Mouse (Mus musculus) common myeloid progenitor, adult 5-6 weeks (primary cell): ENCODE results near the gene Ppp2r2c. TPM values are rescaled to one million over a fixed set of nuclear protein-coding genes. Genes with fewer than 3 reads are reported as not detected.

ENCODE experiments used
- ATAC-seq: replicated peaks from 2 replicates; pipeline ENCODE4 v1.8.0; 2016; ENCODE audit warnings: low read depth, mild to moderate bottlenecking, moderate TSS enrichment, inconsistent platforms; ENCODE audit not compliant: poor library complexity, severe bottlenecking
- total RNA-seq: library from RNA; stranded (forward); fragments of 200-1000, 187-1606 nt; gene quantifications from 2 replicates; pipeline ENCODE4 v1.2.3, GENCODE M21; 2017

The Ppp2r2c gene
- total RNA-seq, 1 experiment from 2014 or later: not detected

DNA sequence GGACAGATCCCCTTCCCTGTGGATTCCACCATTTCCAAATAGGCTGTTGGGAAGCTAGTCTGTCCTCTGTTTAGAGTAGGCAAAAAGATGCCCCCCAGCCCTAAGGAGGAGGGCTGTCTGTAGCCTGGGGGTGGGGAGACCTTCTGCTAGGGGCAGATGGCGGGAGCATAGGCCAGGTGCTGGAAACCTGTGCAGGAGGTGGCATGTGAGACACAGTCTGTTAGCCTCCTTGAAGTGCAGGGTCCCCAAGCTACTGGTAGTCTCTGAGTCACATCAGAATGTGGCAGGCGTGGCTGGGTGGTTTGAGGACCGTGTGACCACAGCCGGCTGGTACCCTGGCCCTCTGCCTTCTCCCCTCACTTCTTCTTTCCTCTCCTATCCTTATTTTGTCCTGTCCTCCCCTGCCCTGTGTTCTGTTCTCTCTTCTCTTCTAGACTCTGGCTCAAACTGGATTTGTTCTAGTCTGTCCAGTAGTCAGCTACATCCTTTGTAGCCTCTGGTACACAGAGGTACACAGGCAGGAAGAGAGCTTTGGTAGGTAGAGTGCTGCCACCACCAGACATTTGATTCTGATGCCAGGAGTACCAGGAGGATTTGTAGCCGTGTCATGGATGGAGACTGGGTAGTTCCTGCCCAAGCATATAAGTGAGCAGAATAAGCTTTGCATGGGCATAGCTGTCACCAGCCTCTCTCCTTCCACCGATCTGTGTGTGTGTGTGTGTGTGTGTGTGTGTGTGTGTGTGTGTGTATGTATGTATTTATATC is 26.5 kb downstream of the Ppp2r2c start:
- no peak for ATAC-seq

DNA sequence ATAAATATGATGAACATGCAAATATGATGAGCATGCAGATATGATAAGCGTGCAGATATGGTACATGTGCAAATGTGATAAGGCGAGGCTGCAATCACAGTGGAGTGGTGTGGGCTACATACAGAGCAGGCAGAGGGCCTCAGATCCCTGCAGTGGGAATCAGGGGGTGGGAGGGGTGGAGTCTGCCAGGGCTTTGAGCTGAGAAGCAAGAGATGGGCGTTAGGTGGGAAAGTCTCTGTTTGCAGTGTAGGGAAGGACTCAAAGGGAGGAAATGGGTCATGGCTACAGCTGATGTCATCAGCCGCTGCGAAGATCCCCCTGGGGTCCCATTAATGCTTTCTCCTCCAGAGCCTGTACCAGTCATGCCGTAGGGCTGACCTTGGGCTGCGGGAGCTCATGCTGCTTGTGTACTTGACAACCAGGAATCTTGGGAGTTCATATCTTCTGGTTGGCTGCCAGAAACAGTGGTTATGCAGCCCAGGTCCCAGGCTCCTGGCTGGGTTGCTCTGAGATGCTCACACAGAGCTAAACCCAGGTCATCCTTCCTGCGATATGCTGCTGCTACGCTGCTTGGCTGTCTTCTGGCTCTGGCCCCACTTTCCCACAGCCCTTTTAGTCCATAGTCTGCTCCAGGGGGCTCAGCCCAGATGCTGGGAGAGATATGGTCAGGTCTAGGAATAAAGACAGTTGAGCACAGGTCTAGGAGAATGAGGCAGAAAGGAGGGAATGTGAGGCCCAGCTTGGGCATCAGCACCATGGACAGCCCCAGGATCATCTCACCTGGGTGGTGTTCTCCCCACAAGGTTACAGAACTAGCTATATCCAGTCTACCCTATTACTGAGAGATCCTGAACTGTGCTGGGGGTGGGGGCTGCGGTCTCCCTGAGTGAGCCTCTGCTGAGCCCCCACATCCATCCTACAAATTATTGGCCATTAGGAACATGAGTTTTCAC is 27.6 kb downstream of the Ppp2r2c start:
- no peak for ATAC-seq

DNA sequence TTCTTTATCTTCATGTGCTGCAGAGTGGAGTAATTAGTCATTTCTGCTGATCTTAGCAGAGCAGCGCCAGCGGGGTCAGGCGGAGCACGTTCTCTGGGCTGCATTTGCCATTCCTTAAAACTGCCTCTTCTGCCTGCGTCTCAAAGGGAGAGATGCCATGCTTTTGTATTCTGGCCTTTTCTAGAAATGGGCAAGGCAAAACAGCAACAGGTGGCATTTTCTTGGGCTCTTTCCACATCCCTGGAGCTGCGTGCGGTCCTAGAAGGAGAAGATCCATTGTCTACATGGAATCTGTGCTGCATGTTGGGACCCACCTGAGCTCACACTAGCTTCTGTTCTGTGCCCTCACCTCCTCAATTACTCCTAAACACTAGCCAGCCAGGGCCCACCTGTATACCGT is 29.7 kb downstream of the Ppp2r2c start:
- no peak for ATAC-seq

DNA sequence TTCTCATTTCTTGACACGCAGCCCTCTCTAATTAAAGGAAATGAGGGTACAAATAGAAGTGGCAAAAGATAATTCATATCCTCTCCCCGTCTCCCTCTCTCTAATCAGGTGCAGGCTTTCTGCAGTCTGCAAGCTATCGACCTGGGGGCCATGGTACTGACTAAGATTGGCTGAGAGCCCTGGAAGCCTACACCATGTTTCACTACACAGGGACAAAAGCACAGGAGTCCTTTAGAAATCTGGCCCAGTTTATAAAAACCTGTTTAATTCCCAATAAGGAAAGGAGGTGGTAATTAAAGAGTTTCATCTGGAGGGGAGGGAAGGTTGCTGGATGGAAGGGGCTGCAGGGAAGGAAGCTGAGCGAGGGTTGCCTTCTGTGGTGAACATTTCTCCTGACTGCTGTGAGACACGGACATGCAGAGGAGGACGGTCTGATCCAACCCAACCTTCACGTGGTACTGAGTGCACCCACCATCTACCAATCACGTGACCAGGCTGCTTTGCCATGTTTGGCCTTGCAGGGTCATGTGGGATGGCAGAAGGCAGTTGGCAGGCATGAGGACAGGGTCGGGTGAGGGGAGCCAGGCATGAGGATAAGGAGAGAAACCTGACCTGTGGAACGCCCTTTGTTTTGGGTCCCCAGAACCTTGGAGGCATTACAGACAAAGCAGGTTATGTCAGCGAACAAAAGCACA is 30.2 kb downstream of the Ppp2r2c start:
- ATAC-seq: no peak

DNA sequence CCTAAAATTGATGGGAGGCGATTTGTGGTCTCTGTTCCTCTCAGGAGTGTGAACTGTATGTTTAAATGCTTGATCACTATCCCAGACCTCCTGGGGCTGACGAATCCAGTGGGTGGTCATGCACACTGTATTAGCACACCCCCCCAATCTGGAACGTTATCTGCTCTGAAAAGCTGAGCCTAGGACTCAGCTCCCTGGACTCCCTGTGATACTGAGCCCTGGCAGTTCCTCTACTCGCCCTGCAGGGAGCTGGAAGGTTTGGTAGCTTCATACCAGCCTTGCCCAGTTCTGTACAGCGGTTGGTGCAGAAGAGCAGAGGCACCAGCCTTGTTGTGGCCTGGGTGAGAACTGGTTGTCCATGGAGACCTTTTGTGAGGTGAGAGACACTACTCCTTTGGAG is 31.1 kb downstream of the Ppp2r2c start:
- no peak for ATAC-seq

DNA sequence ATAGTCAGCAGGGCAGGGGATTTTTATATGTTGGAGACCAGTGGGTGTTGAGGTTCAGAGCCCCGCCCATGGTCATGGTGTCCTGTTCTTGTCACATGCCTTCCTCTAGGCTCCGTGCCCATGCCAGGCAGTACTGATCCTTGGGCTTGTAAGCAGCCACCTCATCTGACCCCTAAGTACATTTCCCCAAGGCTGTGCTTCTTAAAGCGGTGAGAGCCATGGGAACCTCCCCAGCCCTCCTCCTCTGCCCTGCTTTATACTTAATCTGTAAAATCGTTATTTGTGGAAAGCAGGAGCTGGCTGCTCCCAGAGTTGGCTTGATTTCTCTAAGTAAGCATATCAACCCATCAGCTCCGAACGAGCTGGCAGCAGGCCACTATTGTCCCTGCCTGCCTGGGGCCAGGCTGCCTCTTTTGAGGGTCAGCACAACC is 31.9 kb downstream of the Ppp2r2c start:
- no peak for ATAC-seq

DNA sequence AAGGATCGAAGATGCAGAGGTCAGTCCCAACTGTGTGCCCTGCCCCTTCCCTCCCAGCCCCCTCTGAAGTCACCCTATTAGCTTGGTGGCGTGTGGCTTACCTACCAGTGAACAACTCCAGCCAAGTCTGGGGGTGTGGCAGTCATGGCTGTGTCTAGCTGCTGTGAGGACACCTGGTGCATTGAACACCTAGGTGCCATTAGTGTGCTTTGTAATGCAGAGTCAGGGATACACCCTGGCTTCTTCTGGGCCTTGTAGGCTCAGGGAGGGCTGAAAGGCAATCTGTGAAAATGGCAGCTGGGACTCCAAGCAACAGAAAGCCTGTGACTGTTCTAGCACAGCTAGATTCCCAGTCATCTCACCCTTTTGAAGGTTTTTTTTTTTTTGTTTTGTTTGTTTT is 34.5 kb downstream of the Ppp2r2c start:
- ATAC-seq: no peak

DNA sequence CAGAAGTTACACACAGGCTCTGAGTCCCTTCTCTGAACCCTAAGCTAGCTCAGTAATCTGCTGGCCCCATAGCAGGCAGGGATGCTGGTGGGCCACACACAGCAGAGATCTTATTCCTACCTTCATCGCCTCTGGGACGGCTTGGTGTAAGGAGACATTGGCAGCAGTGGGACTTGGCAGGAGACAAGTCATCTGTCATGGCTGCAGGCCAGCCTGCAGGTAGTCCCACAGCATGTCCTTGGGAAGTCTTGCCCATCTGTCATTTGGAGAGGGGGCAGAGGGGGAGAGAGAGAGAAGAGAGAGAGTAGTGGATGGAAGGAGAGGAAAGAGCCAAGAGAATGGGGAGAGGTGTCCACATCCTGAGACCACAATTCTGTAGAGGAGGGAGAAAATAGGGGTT is 35.8 kb downstream of the Ppp2r2c start:
- no peak for ATAC-seq

DNA sequence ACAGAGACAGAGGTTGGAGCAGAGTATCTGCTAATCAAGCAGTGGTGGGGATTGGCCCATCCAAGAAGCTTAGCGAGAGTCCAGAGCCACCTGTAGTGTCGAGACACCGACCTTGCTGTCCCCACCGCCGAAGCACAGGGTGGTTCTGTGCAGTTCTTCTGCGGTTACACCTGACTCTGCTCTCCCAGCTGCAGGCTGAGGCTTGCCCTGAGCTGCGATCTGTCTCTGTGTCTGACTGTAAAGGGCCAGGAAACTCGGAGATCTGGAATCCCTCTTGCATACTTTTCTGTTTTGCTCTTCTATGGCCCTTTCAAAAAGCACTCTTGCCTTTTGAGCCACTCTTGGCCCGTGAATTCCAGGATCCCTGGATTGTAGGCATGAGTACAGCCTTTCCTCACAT is 36.4 kb downstream of the Ppp2r2c start:
- no peak for ATAC-seq

DNA sequence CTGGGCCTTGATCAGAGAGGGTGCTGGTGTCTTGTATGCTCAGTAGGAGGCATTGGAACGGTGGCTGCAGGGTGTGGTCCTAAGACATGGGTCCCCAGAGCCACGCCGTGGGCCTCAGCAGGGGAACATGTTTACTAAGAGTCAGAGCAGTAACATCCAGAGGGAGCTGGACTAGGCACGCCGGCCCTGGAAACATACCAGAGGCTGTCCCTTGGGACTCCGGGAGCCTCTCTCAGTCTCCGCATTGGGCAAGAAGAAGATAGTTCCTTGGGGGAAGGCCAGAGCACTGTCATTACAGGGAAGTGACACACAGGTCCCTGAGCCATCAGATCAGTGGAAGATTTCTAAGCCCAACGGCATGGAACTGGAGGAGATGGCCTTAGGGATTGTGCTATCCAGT is 36.9 kb downstream of the Ppp2r2c start:
- ATAC-seq: no peak

DNA sequence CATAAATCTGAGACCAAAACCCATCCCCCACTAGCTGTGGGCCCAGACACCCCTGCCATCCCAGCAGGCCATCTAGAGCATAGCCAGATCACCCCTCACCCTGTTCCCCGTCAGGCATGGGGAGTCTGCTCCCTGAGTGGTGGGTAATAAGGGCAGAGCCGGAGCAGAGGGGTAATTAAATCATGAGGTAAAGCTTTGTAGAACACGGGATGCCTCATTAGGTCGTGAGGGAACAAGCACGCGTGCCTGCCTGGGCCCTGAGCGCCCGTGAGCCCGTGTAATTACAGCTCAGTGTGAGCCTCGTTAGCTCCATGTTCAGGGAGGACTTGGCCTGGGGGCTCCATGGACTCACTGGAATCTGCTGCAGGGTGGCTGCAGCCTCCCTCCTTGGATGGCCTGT is 39.4 kb downstream of the Ppp2r2c start:
- no peak for ATAC-seq

DNA sequence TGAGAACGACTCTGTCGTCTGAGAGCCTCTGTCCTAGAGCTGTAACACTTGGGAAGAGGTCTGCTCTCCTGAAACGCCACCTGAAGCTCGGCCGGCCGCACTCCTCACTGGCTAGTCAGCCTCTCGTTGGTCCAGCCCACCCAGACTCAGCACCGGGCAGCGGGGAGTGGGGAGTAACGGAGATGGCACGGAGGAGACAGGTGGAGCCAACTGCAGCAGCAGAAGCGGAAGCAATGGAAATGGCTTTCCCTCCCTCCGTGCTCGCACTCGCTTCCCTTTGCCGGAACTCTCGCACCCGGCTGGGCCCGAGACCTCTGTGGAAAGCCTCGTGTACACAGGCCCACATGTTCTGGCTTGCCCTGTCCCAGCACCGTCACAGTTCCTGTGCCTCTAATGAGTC is 41.2 kb downstream of the Ppp2r2c start:
- no peak for ATAC-seq

DNA sequence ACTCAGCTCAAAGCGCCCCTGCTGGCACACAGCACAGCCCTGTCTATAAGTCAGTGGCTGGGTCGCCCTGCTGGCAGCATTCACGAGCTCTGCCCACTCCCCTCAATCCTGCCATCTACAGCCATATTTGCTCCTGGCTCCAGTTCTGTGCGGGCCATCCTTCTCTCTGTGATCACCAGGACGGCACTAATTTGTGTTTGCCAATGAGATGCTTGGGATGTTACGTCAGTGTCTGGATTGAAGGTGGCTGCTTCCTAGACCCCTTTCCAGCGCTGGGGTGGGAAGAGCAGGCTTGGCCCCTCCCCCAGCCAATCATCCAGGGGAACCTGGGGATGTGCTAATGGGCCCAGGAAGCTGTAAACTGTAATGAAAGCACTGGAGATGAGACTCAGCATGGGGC is 42.7 kb downstream of the Ppp2r2c start:
- ATAC-seq: no peak

DNA sequence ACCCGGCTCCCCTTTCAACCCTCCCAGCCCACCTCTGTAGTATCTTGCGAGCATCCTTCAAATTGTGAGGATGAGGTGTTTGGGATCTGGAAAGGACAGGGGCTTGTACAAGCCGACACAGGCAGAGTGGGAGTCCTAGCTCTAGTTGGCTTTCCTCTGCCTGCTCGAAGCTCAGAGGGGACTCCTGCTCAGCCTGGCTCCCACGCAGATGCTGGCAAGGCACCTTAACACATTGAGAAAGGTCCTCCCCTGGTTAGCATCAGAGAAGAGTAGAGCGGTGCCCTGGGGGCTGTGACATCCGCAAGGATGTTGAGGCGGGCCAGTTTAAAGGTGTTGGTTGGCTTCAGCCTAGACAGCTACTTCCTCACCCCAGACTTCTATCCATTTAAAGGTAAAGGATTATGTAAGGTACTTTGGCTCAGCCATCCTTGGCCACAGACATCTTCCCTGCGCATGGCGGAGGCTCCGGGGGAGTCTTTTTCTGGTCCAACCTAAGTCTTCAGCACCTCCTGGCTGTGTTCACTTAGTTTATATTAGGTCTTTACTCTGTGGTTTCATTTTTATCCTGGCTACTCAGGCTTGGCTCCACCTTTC is 43.5 kb downstream of the Ppp2r2c start:
- ATAC-seq: no peak

DNA sequence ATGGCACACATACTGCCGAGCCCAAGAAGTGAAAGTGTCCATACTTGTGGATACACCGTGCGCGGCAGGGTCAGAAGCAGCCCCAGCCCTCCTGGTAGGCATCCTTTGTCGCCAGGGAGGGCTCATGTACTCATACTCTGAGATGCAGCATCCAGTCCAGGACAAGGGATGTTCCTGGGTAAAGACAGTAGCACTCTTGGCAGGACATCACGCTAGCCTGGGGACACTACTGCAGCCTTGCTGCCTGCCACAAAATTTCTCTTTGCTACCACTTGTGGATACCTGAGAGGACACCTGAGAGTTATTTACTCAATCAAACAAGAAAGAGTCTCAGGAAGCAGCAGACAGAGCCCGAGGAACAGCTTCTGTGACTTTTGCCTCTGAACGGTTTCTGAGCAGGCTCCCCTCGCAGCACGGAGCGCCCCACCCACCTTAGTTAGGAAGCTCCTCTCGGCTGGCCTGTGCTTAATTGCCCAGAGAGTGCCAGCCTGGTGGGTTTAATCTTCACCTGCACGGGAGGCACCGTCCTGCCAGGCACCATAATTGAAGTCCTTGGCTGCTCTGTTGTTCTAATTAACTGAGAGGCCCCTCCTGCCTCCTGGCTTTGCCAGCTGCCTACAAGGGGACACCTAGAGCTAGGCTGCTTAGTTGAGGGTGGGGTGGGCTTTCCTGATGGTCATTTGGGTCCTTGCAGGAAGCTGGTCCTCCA is 44.4 kb downstream of the Ppp2r2c start:
- ATAC-seq: no peak

DNA sequence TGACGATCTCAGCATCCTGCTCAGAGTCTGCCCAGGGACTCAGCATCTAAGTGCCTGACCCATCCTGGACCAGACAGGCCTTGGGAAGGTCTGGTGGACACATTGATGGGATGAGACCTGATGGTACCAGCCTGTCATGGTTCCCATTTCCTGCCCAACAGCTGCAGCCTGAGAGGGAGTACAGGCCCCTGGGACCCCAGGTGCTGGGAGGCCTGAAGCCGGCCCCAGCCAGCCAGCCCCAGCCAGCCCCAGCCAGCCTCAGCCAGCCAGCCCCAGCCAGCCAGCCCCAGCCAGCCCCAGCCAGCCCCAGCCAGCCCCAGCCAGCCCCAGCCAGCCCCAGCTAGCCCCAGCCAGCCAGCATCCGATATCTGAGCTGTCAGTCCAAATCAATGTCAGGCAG is 46.9 kb downstream of the Ppp2r2c start:
- no peak for ATAC-seq

DNA sequence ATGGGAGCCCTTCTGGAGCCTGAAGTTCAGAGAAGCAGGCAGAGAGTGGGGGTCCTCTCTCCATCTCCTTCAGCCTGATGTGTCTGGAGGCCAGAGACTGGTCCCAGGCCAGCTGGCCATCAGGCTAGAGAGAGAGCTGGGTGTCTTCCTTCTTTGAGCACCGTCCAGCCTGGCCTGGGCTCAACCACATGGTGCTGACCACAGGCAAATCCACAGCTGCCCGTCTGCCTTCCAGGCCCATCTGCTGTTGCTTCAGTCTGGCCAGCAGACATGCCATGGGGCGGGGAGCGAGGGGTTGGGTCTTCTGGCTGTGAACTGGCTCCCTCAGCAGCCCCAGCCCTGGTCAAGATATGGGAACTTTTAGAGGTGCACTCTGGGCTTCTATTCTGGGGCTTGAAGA is 48.3 kb downstream of the Ppp2r2c start:
- no peak for ATAC-seq

DNA sequence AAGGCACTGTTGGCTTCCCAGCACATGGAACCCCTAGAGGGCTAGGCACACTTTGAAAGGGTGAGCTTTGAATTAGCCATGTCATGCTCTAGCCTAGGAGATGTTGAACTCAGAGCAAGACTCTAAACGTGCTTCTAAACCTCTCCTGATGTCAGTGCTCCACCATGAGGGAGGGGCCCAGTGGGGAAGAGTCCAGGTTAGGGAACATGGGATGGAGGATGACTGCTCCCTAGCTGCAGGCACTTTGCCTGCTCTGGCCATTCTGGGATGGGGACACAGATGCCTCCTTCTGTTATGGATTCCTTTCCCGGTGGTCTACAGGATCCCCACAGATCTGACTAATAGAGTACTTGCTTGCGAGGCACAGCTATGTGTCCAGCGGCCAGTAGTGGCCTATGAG is 48.9 kb downstream of the Ppp2r2c start:
- no peak for ATAC-seq

DNA sequence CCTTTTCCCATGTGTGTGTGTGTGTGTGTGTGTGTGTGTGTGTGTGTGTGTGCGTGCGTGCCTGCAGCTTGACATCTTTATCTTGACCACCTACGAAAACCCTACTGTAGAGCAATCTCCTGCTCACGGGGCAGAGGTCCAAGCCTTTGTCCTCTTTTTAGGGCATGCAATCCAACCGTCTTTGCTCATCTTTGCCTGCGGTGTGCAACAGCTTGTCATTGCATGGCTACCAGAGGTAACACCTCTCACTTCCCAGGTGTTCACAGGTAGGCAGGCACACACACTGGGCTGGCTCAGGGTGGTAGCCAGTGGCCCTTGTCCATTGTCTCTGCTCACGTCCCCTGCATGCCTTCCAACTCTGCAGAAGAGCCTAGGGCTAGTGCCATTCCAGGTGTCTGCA is 49.7 kb downstream of the Ppp2r2c start:
- no peak for ATAC-seq

DNA sequence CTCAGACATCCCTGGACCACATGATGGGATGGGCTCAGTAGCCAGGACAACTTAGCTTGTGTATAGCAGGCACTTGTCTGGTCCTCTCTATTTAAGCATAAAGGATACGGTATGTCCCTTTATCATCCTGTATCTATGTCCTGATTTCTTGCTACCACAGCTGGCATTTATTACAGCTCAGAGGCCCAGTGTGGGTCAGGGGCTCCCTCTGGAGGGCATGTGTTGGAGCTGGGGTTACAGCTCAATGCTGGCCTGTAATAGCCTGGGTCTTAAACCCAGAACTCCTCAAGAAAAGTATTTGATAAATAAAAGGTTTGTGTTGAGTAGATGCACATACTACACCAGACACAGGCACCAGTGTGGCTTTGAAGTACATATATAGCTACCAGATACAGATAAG is 51.8 kb downstream of the Ppp2r2c start:
- no peak for ATAC-seq
